Mouse (Mus musculus): ENCODE measurements around the gene Tspan7. TPM values are rescaled to one million over a fixed set of nuclear protein-coding genes. Genes with fewer than 3 reads are reported as not detected.

Tspan7 gene
- polyA plus RNA-seq, 1 experiment, result 262 TPM

DNA sequence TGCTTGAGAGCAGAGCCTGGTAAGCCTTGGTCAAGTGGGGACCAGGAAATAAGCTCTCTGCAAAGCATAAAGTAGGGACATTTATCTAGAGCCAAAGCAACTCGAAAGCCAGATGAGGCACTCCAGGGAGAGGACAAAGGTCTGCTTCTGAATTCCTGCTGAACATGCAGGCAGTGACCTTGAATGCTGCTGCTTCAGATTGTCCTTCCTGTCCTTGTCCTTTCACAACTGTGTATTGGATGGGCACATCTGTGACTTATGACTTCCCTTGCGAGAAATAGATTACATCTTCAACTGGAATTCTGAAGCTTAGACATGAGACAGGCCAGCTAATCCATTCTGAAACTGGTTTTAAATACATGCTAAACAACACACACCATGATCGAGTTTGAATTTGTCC, 71.9 kb downstream of the Tspan7 start:
- TF ChIP-seq POLR2A (IDR thresholded peaks at IDR 0.05; ENCODE audit: borderline replicate concordance, extremely low read depth, insufficient read depth, insufficient read length, poor library complexity, severe bottlenecking), result no peak
- no peak for TF ChIP-seq CTCF (IDR thresholded peaks at IDR 0.05; ENCODE audit: borderline replicate concordance, extremely low read depth, insufficient read depth, insufficient read length)
- DNase-seq (ENCODE audit: low read depth), result no peak

- TF ChIP-seq POLR2A (IDR thresholded peaks at IDR 0.05; ENCODE audit: borderline replicate concordance, extremely low read depth, insufficient read depth, insufficient read length, poor library complexity, severe bottlenecking), result no peak
- no peak for TF ChIP-seq CTCF (IDR thresholded peaks at IDR 0.05; ENCODE audit: borderline replicate concordance, extremely low read depth, insufficient read depth, insufficient read length)
- peak; percentile 30 for DNase-seq (ENCODE audit: low read depth)
These were observed 72.6 kb downstream of the Tspan7 start for GRCm38 (mm10) chrX:10557596-10557995.

GRCm38 (mm10) chrX:10558625-10559024, 73.7 kb downstream of the Tspan7 start:
- TF ChIP-seq CTCF (IDR thresholded peaks at IDR 0.05; ENCODE audit: borderline replicate concordance, extremely low read depth, insufficient read depth, insufficient read length) (no peak), POLR2A (IDR thresholded peaks at IDR 0.05; ENCODE audit: borderline replicate concordance, extremely low read depth, insufficient read depth, insufficient read length, poor library complexity, severe bottlenecking) (no peak)
- DNase-seq (ENCODE audit: low read depth), result peak; percentile 43

DNA sequence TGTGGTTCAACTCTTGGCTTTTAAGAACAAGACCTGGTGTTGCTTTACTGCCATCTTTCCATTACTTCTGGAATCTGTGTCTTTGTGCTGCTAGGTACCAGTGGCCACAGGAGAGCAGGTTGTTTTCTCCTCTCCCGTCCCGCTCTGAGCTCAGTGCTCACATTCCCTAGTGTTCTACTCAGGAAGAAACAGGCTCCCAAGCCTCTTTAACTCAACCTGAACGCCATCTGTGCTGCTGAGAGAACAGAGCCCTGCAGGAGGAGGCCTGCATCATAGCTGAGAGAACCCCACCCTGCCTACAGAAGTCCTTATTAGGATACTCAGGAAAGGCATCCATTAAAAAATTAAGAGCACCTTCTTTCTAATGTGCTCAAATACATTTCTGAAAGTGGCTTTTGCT, 80.9 kb downstream of the Tspan7 start:
- no peak for TF ChIP-seq CTCF (IDR thresholded peaks at IDR 0.05; ENCODE audit: borderline replicate concordance, extremely low read depth, insufficient read depth, insufficient read length)
- TF ChIP-seq POLR2A (IDR thresholded peaks at IDR 0.05; ENCODE audit: borderline replicate concordance, extremely low read depth, insufficient read depth, insufficient read length, poor library complexity, severe bottlenecking), result no peak
- no peak for DNase-seq (ENCODE audit: low read depth)

DNA sequence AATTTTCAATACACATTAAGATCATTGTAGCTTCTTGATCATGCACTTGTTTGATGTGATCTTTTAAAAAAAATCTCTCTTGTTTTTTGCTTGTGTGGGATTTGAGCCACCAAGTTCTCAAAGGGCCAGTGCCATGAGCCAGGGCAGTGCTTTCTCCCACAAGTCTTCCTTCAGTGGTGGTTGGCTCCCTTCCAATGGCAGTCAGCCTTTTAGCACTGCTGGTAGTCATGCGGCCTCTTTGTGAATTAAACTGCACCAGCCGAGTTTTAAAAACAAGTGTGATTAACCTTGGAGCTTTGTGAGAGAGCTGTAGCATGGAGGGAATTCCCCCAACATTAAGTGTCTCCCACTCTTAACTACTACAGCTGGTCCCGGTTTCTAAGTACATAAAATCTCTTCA, 89.6 kb downstream of the Tspan7 start:
- TF ChIP-seq POLR2A (IDR thresholded peaks at IDR 0.05; ENCODE audit: borderline replicate concordance, extremely low read depth, insufficient read depth, insufficient read length, poor library complexity, severe bottlenecking) (no peak), CTCF (IDR thresholded peaks at IDR 0.05; ENCODE audit: borderline replicate concordance, extremely low read depth, insufficient read depth, insufficient read length) (no peak)
- peak; percentile 87 for DNase-seq (ENCODE audit: low read depth)

- TF ChIP-seq POLR2A (IDR thresholded peaks at IDR 0.05; ENCODE audit: borderline replicate concordance, extremely low read depth, insufficient read depth, insufficient read length, poor library complexity, severe bottlenecking) (no peak), CTCF (IDR thresholded peaks at IDR 0.05; ENCODE audit: borderline replicate concordance, extremely low read depth, insufficient read depth, insufficient read length) (no peak)
- DNase-seq (ENCODE audit: low read depth), result peak; percentile 61
These were observed 90.4 kb downstream of the Tspan7 start for GRCm38 (mm10) chrX:10575406-10575805.

DNA sequence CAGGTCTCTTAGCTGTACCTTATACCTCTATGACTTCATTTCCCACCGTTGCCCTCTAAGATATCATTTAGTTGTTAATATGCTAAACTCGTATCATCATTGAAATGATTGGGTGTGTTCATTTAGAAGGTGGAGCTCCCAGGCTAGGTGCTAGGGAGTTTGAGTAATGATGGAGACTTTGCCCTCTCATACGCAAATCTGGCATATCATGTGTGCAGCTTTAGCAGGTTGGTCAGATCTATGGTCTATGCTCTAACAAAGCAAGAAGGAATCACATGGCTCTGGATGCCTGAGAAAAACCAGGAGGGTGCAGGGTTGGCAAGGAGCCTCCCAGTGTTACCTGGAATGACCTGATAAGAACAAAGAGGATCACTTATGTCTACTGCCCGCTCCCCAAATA, 91.4 kb downstream of the Tspan7 start:
- no peak for DNase-seq (ENCODE audit: low read depth)
- TF ChIP-seq POLR2A (IDR thresholded peaks at IDR 0.05; ENCODE audit: borderline replicate concordance, extremely low read depth, insufficient read depth, insufficient read length, poor library complexity, severe bottlenecking) (no peak), CTCF (IDR thresholded peaks at IDR 0.05; ENCODE audit: borderline replicate concordance, extremely low read depth, insufficient read depth, insufficient read length) (no peak)

- DNase-seq (ENCODE audit: low read depth), result peak; percentile 76
- peak; percentile 42 for TF ChIP-seq CTCF (IDR thresholded peaks at IDR 0.05; ENCODE audit: borderline replicate concordance, extremely low read depth, insufficient read depth, insufficient read length)
- TF ChIP-seq POLR2A (IDR thresholded peaks at IDR 0.05; ENCODE audit: borderline replicate concordance, extremely low read depth, insufficient read depth, insufficient read length, poor library complexity, severe bottlenecking), result no peak
These were observed 92.4 kb downstream of the Tspan7 start for GRCm38 (mm10) chrX:10577356-10577755.

GRCm38 (mm10) chrX:10582731-10583130, 97.8 kb downstream of the Tspan7 start:
- TF ChIP-seq POLR2A (IDR thresholded peaks at IDR 0.05; ENCODE audit: borderline replicate concordance, extremely low read depth, insufficient read depth, insufficient read length, poor library complexity, severe bottlenecking), result no peak
- TF ChIP-seq CTCF (IDR thresholded peaks at IDR 0.05; ENCODE audit: borderline replicate concordance, extremely low read depth, insufficient read depth, insufficient read length), result no peak

DNA sequence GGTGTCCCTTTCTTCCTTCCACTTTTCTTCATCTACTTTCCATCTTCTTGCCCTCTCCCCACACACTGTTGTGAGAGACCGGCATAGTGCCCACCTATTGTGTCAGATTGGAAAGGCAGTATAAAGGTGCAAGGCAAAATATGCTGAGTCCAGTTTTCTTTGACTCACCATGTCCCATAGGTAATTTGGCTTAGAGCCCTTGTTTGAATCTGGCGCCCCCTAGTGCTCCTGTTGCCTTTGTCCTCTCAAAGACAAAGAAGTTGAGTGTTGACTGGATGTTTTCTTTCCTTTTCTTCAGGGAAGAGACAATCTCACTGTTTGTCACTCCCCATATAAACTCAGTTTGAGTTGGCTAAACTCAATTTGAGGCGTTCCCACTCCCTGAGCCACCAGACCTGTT, 107.3 kb downstream of the Tspan7 start:
- TF ChIP-seq POLR2A (IDR thresholded peaks at IDR 0.05; ENCODE audit: borderline replicate concordance, extremely low read depth, insufficient read depth, insufficient read length, poor library complexity, severe bottlenecking) (no peak), CTCF (IDR thresholded peaks at IDR 0.05; ENCODE audit: borderline replicate concordance, extremely low read depth, insufficient read depth, insufficient read length) (no peak)
- no peak for DNase-seq (ENCODE audit: low read depth)

More at GRCm38 (mm10) chrX:10582731-10583130, 97.8 kb downstream of the Tspan7 start:
- DNase-seq (ENCODE audit: low read depth), result no peak

DNA sequence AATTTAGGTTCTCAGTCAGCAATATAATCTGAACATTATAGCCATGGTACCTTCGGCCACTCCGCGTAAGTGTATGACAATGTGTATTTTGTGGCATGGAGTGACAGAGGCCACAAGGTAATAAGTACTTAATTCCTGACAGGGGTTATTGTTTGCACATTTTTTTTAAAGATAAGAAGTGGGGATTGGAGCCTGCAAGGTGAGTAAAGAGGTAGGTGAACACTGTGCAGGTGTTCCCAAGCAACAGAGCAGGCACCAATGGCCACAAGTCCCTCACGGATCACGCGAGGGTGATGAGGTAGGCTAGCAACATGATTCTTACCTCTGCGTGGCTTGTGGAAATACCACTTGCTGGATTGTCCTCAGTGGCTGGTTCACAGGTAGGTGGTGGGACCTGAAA, 108.6 kb downstream of the Tspan7 start:
- DNase-seq (ENCODE audit: low read depth), result no peak
- TF ChIP-seq POLR2A (IDR thresholded peaks at IDR 0.05; ENCODE audit: borderline replicate concordance, extremely low read depth, insufficient read depth, insufficient read length, poor library complexity, severe bottlenecking) (no peak), CTCF (IDR thresholded peaks at IDR 0.05; ENCODE audit: borderline replicate concordance, extremely low read depth, insufficient read depth, insufficient read length) (no peak)

- TF ChIP-seq CTCF (IDR thresholded peaks at IDR 0.05; ENCODE audit: borderline replicate concordance, extremely low read depth, insufficient read depth, insufficient read length), result peak; percentile 56; the same call in 1 of the 2 replicates
- TF ChIP-seq POLR2A (IDR thresholded peaks at IDR 0.05; ENCODE audit: borderline replicate concordance, extremely low read depth, insufficient read depth, insufficient read length, poor library complexity, severe bottlenecking), result no peak
These were observed 132.2 kb downstream of the Tspan7 start for GRCm38 (mm10) chrX:10617119-10617518.

More at GRCm38 (mm10) chrX:10617119-10617518, 132.2 kb downstream of the Tspan7 start:
- DNase-seq (ENCODE audit: low read depth), result peak; percentile 74
